Mouse (Mus musculus): ENCODE measurements around the gene Fam181b. TPM values are rescaled to one million over a fixed set of nuclear protein-coding genes. Genes with fewer than 3 reads are reported as not detected.

Fam181b gene
- polyA plus RNA-seq, 1 experiment from 2014 or later = 2.5 TPM

- peak overlapping the region; percentile 77 for H3K9ac ChIP-seq
- H3K9me3 ChIP-seq = no peaks in the 10 kb centered on the region
- no peak overlapping the region for H3K27ac ChIP-seq (replicated peaks)
- H3K27me3 ChIP-seq (replicated peaks) = peaks cover 50% of the 10 kb centered on the region
- peaks cover 11% of the 10 kb centered on the region for H3K4me1 ChIP-seq
- ATAC-seq (ENCODE audit: extremely low read depth, insufficient number of reproducible peaks, low FRiP score, low TSS enrichment) = no peak
- 28% methylated on average over 7 of the region's 7 CpGs for WGBS
- H3K36me3 ChIP-seq = no peaks in the 10 kb centered on the region
- H3K4me3 ChIP-seq = peak overlapping the region; percentile 70
- H3K4me2 ChIP-seq = peak overlapping the region; percentile 88
Observed at GRCm38 (mm10) chr7:93079420-93079784, 263 bp upstream of the Fam181b start.

GRCm38 (mm10) chr7:93080731-93081430 lies 1.2 kb downstream of the Fam181b start:
- H3K4me1 ChIP-seq = peaks cover 11% of the 10 kb centered on the region
- peak overlapping the region; percentile 88 for H3K4me2 ChIP-seq
- H3K9ac ChIP-seq = peak overlapping the region; percentile 77
- WGBS = under 1% methylated on average over 45 of the region's 45 CpGs
- ATAC-seq (ENCODE audit: extremely low read depth, insufficient number of reproducible peaks, low FRiP score, low TSS enrichment) = no peak
- peaks cover 50% of the 10 kb centered on the region for H3K27me3 ChIP-seq (replicated peaks)
- no peak overlapping the region for H3K27ac ChIP-seq (replicated peaks)
- no peaks in the 10 kb centered on the region for H3K36me3 ChIP-seq
- no peaks in the 10 kb centered on the region for H3K9me3 ChIP-seq
- H3K4me3 ChIP-seq = peak overlapping the region; percentile 70

- Histone ChIP-seq H3K4me3 (no peak overlapping the region), H3K9me3 (no peaks in the 10 kb centered on the region), H3K27me3 (replicated peaks) (no peaks in the 10 kb centered on the region), H3K4me2 (peak overlapping the region; percentile 36), H3K4me1 (peaks cover 5% of the 10 kb centered on the region; the same call in 1 of the 2 replicates), H3K27ac (replicated peaks) (peak overlapping the region; percentile 58; the same call in 1 of the 2 replicates), H3K36me3 (no peaks in the 10 kb centered on the region), H3K9ac (no peak overlapping the region)
- 34% methylated on average over 11 of the region's 11 CpGs for WGBS
- no peak for ATAC-seq (ENCODE audit: extremely low read depth, insufficient number of reproducible peaks, low FRiP score, low TSS enrichment)
Observed at GRCm38 (mm10) chr7:93093371-93094058, 13.8 kb downstream of the Fam181b start.

- H3K9ac ChIP-seq = no peak overlapping the region
- 6% methylated on average over 8 of the region's 8 CpGs for WGBS
- H3K36me3 ChIP-seq = no peaks in the 10 kb centered on the region
- peak overlapping the region; percentile 60 for H3K4me2 ChIP-seq
- ATAC-seq (ENCODE audit: extremely low read depth, insufficient number of reproducible peaks, low FRiP score, low TSS enrichment) = no peak
- H3K4me1 ChIP-seq = peaks cover 5% of the 10 kb centered on the region; the same call in 1 of the 2 replicates
- no peaks in the 10 kb centered on the region for H3K27me3 ChIP-seq (replicated peaks)
- H3K27ac ChIP-seq (replicated peaks) = no peak overlapping the region
- H3K4me3 ChIP-seq = peak overlapping the region; percentile 27
- H3K9me3 ChIP-seq = no peaks in the 10 kb centered on the region
Observed at GRCm38 (mm10) chr7:93095511-93095910, 15.8 kb downstream of the Fam181b start.

- ATAC-seq (ENCODE audit: extremely low read depth, insufficient number of reproducible peaks, low FRiP score, low TSS enrichment) = no peak
- 63% methylated on average over 2 of the region's 2 CpGs for WGBS
Observed at GRCm38 (mm10) chr7:93104776-93105340, 25.2 kb downstream of the Fam181b start.

GRCm38 (mm10) chr7:93110370-93110965 lies 30.8 kb downstream of the Fam181b start:
- Histone ChIP-seq H3K36me3 (no peaks in the 10 kb centered on the region), H3K4me2 (no peak overlapping the region), H3K4me3 (no peak overlapping the region), H3K27me3 (replicated peaks) (no peaks in the 10 kb centered on the region), H3K27ac (replicated peaks) (no peak overlapping the region), H3K9me3 (no peaks in the 10 kb centered on the region), H3K4me1 (no peaks in the 10 kb centered on the region), H3K9ac (no peak overlapping the region)
- no peak for ATAC-seq (ENCODE audit: extremely low read depth, insufficient number of reproducible peaks, low FRiP score, low TSS enrichment)
- WGBS = 66% methylated on average over 2 of the region's 2 CpGs

More at GRCm38 (mm10) chr7:93104776-93105340, 25.2 kb downstream of the Fam181b start:
- no peak overlapping the region for H3K4me3 ChIP-seq
- no peaks in the 10 kb centered on the region for H3K9me3 ChIP-seq
- H3K36me3 ChIP-seq = no peaks in the 10 kb centered on the region
- H3K9ac ChIP-seq = no peak overlapping the region
- no peak overlapping the region for H3K27ac ChIP-seq (replicated peaks)
- H3K4me2 ChIP-seq = no peak overlapping the region
- no peaks in the 10 kb centered on the region for H3K27me3 ChIP-seq (replicated peaks)
- H3K4me1 ChIP-seq = no peaks in the 10 kb centered on the region

- Histone ChIP-seq H3K4me3 (no peak overlapping the region), H3K27ac (replicated peaks) (no peak overlapping the region), H3K4me2 (no peak overlapping the region), H3K9ac (no peak overlapping the region), H3K9me3 (no peaks in the 10 kb centered on the region), H3K4me1 (no peaks in the 10 kb centered on the region), H3K36me3 (no peaks in the 10 kb centered on the region), H3K27me3 (replicated peaks) (no peaks in the 10 kb centered on the region)
- 76% methylated on average over 6 of the region's 6 CpGs for whole genome bisulfite sequencing
- ATAC-seq (ENCODE audit: extremely low read depth, insufficient number of reproducible peaks, low FRiP score, low TSS enrichment) = no peak
Observed at GRCm38 (mm10) chr7:93111056-93111455, 31.4 kb downstream of the Fam181b start.

- Histone ChIP-seq H3K4me2 (no peak overlapping the region), H3K9me3 (no peaks in the 10 kb centered on the region), H3K27me3 (replicated peaks) (no peaks in the 10 kb centered on the region), H3K9ac (no peak overlapping the region), H3K4me3 (no peak overlapping the region), H3K27ac (replicated peaks) (no peak overlapping the region), H3K4me1 (no peaks in the 10 kb centered on the region), H3K36me3 (no peaks in the 10 kb centered on the region)
- no peak for ATAC-seq (ENCODE audit: extremely low read depth, insufficient number of reproducible peaks, low FRiP score, low TSS enrichment)
- 26% methylated on average over 1 of the region's 1 CpGs for WGBS
Observed at GRCm38 (mm10) chr7:93117561-93117960, 37.9 kb downstream of the Fam181b start.

- Histone ChIP-seq H3K27me3 (replicated peaks) (no peaks in the 10 kb centered on the region), H3K4me3 (no peak overlapping the region), H3K36me3 (no peaks in the 10 kb centered on the region), H3K4me2 (no peak overlapping the region), H3K27ac (replicated peaks) (no peak overlapping the region), H3K9me3 (no peaks in the 10 kb centered on the region; the same call in 1 of the 2 replicates), H3K9ac (no peak overlapping the region), H3K4me1 (no peaks in the 10 kb centered on the region)
- no peak for ATAC-seq (ENCODE audit: extremely low read depth, insufficient number of reproducible peaks, low FRiP score, low TSS enrichment)
- 50% methylated on average over 1 of the region's 1 CpGs for WGBS
Observed at GRCm38 (mm10) chr7:93123936-93124335, 44.3 kb downstream of the Fam181b start.

All from heart, embryonic 13.5 days (tissue).